Comparison of ENCODE assay signal across 8 mouse cellular contexts in genomic region chr16:91730446-91730845, GRCm38 (mm10). TPM values are rescaled to one million over a fixed set of nuclear protein-coding genes. Genes with fewer than 3 reads are reported as not detected.
DNase-seq lines count a peak whose midpoint lies in the region; ATAC-seq lines count a peak whose summit lies in the region.

No protein-coding gene starts in this region.

- H3K4me3 ChIP-seq in forebrain, embryonic 10.5 days = peak overlapping the region; percentile 97
- peak overlapping the region; percentile 77 for H3K4me3 ChIP-seq in limb, embryonic 11.5 days (ENCODE audit: low read depth, low read length)
- peak overlapping the region; percentile 85 for H3K4me3 ChIP-seq in stomach, embryonic 14.5 days (ENCODE audit: low read depth, low read length)

- H3K36me3 ChIP-seq in forebrain, embryonic 10.5 days (replicated peaks) = no peaks in the 10 kb centered on the region
- H3K36me3 ChIP-seq in limb, embryonic 11.5 days (ENCODE audit: control insufficient read depth, insufficient read depth, low read length) = no peaks in the 10 kb centered on the region
- H3K36me3 ChIP-seq in stomach, embryonic 14.5 days (ENCODE audit: control insufficient read depth, insufficient read depth, low read length) = no peaks in the 10 kb centered on the region; the same call in 1 of the 2 replicates

- peaks cover 53% of the 10 kb centered on the region for H3K4me1 ChIP-seq in forebrain, embryonic 10.5 days
- no peaks in the 10 kb centered on the region; the same call in 1 of the 2 replicates for H3K4me1 ChIP-seq in limb, embryonic 11.5 days (ENCODE audit: control insufficient read depth, insufficient read depth, low read length)
- H3K4me1 ChIP-seq in stomach, embryonic 14.5 days (ENCODE audit: control insufficient read depth, insufficient read depth, low read length) = peaks cover 8% of the 10 kb centered on the region; the same call in 1 of the 2 replicates

- ATAC-seq in limb, embryonic 11.5 days (ENCODE audit: insufficient number of reproducible peaks, low FRiP score, low TSS enrichment, low read depth) = no peak
- no peak for ATAC-seq in stomach, embryonic 14.5 days (ENCODE audit: insufficient number of reproducible peaks, insufficient read depth, low FRiP score, low read depth)

- H3K27ac ChIP-seq in forebrain, embryonic 10.5 days = peak overlapping the region; percentile 96
- H3K27ac ChIP-seq in limb, embryonic 11.5 days (replicated peaks; ENCODE audit: low read depth, low read length) = no peak overlapping the region
- peak overlapping the region; percentile 87; the same call in 1 of the 2 replicates for H3K27ac ChIP-seq in stomach, embryonic 14.5 days (ENCODE audit: low read length)

- H3K9me3 ChIP-seq in forebrain, embryonic 10.5 days = no peaks in the 10 kb centered on the region
- H3K9me3 ChIP-seq in limb, embryonic 11.5 days (ENCODE audit: control insufficient read depth, low read length) = no peaks in the 10 kb centered on the region
- H3K9me3 ChIP-seq in stomach, embryonic 14.5 days (ENCODE audit: control insufficient read depth, low read depth, low read length) = no peaks in the 10 kb centered on the region

- peak overlapping the region; percentile 89 for H3K9ac ChIP-seq in limb, embryonic 11.5 days (ENCODE audit: low read length)
- peak overlapping the region; percentile 97 for H3K9ac ChIP-seq in stomach, embryonic 14.5 days (replicated peaks; ENCODE audit: low read depth, low read length)

- peak; percentile 33 for DNase-seq in cerebellum, adult 8-10 months
- no peak for DNase-seq in cerebellum, adult 18-20 months
- peak; percentile 17 to 27 for DNase-seq in B cell, adult 2 months
- DNase-seq in forebrain, embryonic 10.5 days (ENCODE audit: extremely low spot score, low spot score) = no peak
- no peak for DNase-seq in limb, embryonic 11.5 days (ENCODE audit: low spot score)
- DNase-seq in left cerebral cortex, adult 11 months (ENCODE audit: low spot score) = no peak
- no peak for DNase-seq in right cerebral cortex, postnatal 36 days (ENCODE audit: low spot score in 2 of 2)

- WGBS in forebrain, embryonic 10.5 days = under 1% methylated on average over 11 of the region's 11 CpGs
- WGBS in limb, embryonic 11.5 days = 2% methylated on average over 11 of the region's 11 CpGs
- under 1% methylated on average over 11 of the region's 11 CpGs for WGBS in stomach, embryonic 14.5 days

- no peaks in the 10 kb centered on the region for H3K27me3 ChIP-seq in forebrain, embryonic 10.5 days (ENCODE audit: poor library complexity, severe bottlenecking)
- H3K27me3 ChIP-seq in limb, embryonic 11.5 days (ENCODE audit: control insufficient read depth, insufficient read depth, low read length) = no peaks in the 10 kb centered on the region
- no peaks in the 10 kb centered on the region for H3K27me3 ChIP-seq in stomach, embryonic 14.5 days (ENCODE audit: control insufficient read depth, insufficient read depth, low read length)

- H3K4me2 ChIP-seq in limb, embryonic 11.5 days (ENCODE audit: low read depth, severe bottlenecking) = peak overlapping the region; percentile 53
- peak overlapping the region; percentile 73 for H3K4me2 ChIP-seq in stomach, embryonic 14.5 days (replicated peaks; ENCODE audit: low read depth, low read length)

RNA-seq across cellular contexts. Expression of gene Itsn1, which starts 1.4 kb away (rescaled TPM):
- 38.7 and 40.7 TPM in 2 replicates for polyA plus RNA-seq in forebrain, embryonic 10.5 days (2016; fragmentation: Nextera tagmentation; extraction: Ambion mirVana)
- polyA plus RNA-seq in limb, embryonic 11.5 days (2014; fragmentation: Nextera tagmentation; extraction: Ambion mirVana) = 32.5 and 37.5 TPM in 2 replicates
- polyA plus RNA-seq in stomach, embryonic 14.5 days (2014; fragmentation: Nextera tagmentation; extraction: Ambion mirVana) = 25.1 and 26.4 TPM in 2 replicates

RNA-seq across cellular contexts. Expression of gene Cryzl1, which starts 1.7 kb away (rescaled TPM):
- polyA plus RNA-seq in forebrain, embryonic 10.5 days (2016; fragmentation: Nextera tagmentation; extraction: Ambion mirVana) = 61.5 and 67.1 TPM in 2 replicates
- polyA plus RNA-seq in limb, embryonic 11.5 days (2014; fragmentation: Nextera tagmentation; extraction: Ambion mirVana) = 57.9 and 71.7 TPM in 2 replicates
- 82.1 and 88.9 TPM in 2 replicates for polyA plus RNA-seq in stomach, embryonic 14.5 days (2014; fragmentation: Nextera tagmentation; extraction: Ambion mirVana)

RNA-seq across cellular contexts. Expression of gene Donson, which starts 41.9 kb away (rescaled TPM):
- polyA plus RNA-seq in forebrain, embryonic 10.5 days (2016; fragmentation: Nextera tagmentation; extraction: Ambion mirVana) = 34.3 and 38.1 TPM in 2 replicates
- 37.0 and 40.8 TPM in 2 replicates for polyA plus RNA-seq in limb, embryonic 11.5 days (2014; fragmentation: Nextera tagmentation; extraction: Ambion mirVana)
- 22.9 and 26.2 TPM in 2 replicates for polyA plus RNA-seq in stomach, embryonic 14.5 days (2014; fragmentation: Nextera tagmentation; extraction: Ambion mirVana)

Comparison
In these comparisons a context has a peak if more than half of its experiments do, and no peak if none do; other contexts are left out.
1. DNase-seq: peak in cerebellum, adult 8-10 months (single experiment) and B cell, adult 2 months (2 of 2); none in cerebellum, adult 18-20 months (0 of 2), forebrain, embryonic 10.5 days (single experiment), limb, embryonic 11.5 days (single experiment), left cerebral cortex, adult 11 months (single experiment) and right cerebral cortex, postnatal 36 days (0 of 2).
2. Peak in every context shown above with its lines, with median percentiles within 50 percentile points of each other: H3K4me3 ChIP-seq.